Mouse (Mus musculus) liver, postnatal 0 days (tissue): ENCODE results near the gene Neb.

ENCODE experiments used
- CTCF ChIP-seq: sonication (generic); IDR thresholded peaks from 2 replicates; pipeline ENCODE4 v1.5.1; 2016; ENCODE audit warnings: antibody characterized with exemption, low read depth
- EP300 ChIP-seq: IDR thresholded peaks from 2 replicates; pipeline ENCODE4 v1.6.1; 2016; ENCODE audit warnings: antibody characterized with exemption, low read depth, mild to moderate bottlenecking

GRCm38 (mm10) chr2:52359722-52360121 is 18.6 kb downstream of the Neb start:
- TF ChIP-seq CTCF (no peak), EP300 (no peak)
